Mouse (Mus musculus) hindbrain, embryonic 15.5 days (tissue): Measurements from ENCODE around the gene Shank2. TPM values are rescaled to one million over a fixed set of nuclear protein-coding genes. Genes with fewer than 3 reads are reported as not detected.

Experiments used
- ATAC-seq: fragments of 200-750 bp; cut with Nextera tagmentation; 2 replicates; pipeline ENCODE4 v1.8.0; 2017; ENCODE audit warnings: low read depth, moderate number of reproducible peaks, moderate TSS enrichment; ENCODE audit not compliant: low FRiP score
- H3K27ac ChIP-seq: fragments of 300-500 bp; sonication (generic); replicated peaks from 2 replicates; pipeline ENCODE4 v1.5.1; 2015; ENCODE audit warnings: mild to moderate bottlenecking, inconsistent platforms
- H3K27me3 ChIP-seq: fragments of 300-500 bp; sonication (generic); 2 replicates; pipeline ENCODE4 v1.6.1; 2015; ENCODE audit warnings: control low read depth, inconsistent platforms
- H3K36me3 ChIP-seq: fragments of 300-500 bp; sonication (generic); 2 replicates; pipeline ENCODE4 v1.6.1; 2015; ENCODE audit warnings: control low read depth, inconsistent platforms
- H3K4me1 ChIP-seq: fragments of 300-500 bp; sonication (generic); replicated peaks from 2 replicates; pipeline ENCODE4 v1.6.1; 2015; ENCODE audit warnings: control low read depth, inconsistent platforms
- H3K4me2 ChIP-seq: fragments of 300-500 bp; sonication (generic); 2 replicates; pipeline ENCODE4 v1.6.1; 2015; ENCODE audit warnings: moderate library complexity, mild to moderate bottlenecking, inconsistent platforms
- H3K4me3 ChIP-seq: fragments of 300-500 bp; sonication (generic); 2 replicates; pipeline ENCODE4 v1.5.1; 2015; ENCODE audit warnings: mild to moderate bottlenecking, inconsistent platforms
- H3K9ac ChIP-seq: fragments of 300-500 bp; sonication (generic); 2 replicates; pipeline ENCODE4 v1.6.1; 2015; ENCODE audit warnings: inconsistent platforms
- H3K9me3 ChIP-seq: fragments of 300-500 bp; sonication (generic); 2 replicates; pipeline ENCODE4 v1.6.1; 2016; ENCODE audit warnings: control low read depth, inconsistent platforms
- WGBS: fragments of 180-500 bp; shearing (Covaris S2); methylation state at CpG from one replicate; pipeline ENCODE4 v1.1.7; 2015; 5-methylcytosine and 5-hydroxymethylcytosine counted together
- polyA plus RNA-seq: library from polyadenylated mRNA; unstranded; fragments of >200 nt; fragmentation: Nextera tagmentation; extraction: Ambion mirVana; gene quantifications from 2 replicates; pipeline ENCODE4 v1.2.1, GENCODE M21; 2015

Gene Shank2
- polyA plus RNA-seq, 1 experiment from 2014 or later, result 10.2 TPM

DNA sequence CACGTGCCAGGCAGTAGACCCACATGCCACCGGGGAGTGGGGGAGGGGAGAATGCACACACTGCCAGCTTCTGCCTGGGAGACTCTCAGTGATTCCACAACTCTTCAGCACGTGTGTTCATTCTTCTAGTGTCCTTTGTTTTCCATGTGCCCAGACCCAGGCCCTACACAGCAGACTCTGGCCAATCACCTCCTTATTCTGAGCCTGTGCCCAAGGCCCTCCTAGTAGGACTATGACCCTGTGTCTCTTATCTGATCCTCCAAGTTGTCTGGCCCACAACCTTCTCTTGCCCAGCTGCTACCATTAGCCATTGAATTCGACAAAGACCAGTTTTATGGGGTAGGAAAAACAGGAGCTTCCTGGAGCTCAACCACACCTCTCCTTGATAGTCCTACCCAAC lies 400.8 kb downstream of the Shank2 start:
- H3K9me3 ChIP-seq, result no peaks in the 10 kb centered on the region
- H3K4me3 ChIP-seq, result no peak overlapping the region
- H3K27me3 ChIP-seq, result no peaks in the 10 kb centered on the region
- no peaks in the 10 kb centered on the region for H3K36me3 ChIP-seq
- H3K4me2 ChIP-seq, result no peak overlapping the region
- no peaks in the 10 kb centered on the region for H3K4me1 ChIP-seq
- no peak for ATAC-seq
- H3K9ac ChIP-seq, result no peak overlapping the region
- WGBS, result 79% methylated on average over 4 of the region's 4 CpGs
- H3K27ac ChIP-seq, result no peak overlapping the region

DNA sequence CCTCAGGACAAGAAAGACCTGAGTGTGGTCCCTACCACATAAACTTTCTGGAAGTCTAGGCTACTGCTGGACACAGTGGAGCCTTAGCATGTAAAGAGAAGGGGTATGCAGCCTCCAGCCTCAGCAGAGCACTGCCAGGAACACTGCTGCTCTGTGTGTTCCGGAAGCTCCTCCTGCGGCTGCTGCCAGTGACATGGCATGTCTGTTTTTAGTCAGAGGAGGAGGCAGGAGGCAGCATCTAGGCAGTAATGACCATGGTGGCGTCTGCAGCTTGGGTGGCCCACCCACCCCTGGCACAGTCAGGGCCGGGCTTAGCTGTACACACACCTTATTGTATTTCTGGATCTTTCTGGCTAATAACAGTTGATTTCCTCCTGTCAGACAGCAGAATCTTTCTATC lies 405.9 kb downstream of the Shank2 start:
- Histone ChIP-seq H3K4me1 (peaks cover 14% of the 10 kb centered on the region), H3K4me2 (no peak overlapping the region), H3K4me3 (no peak overlapping the region), H3K9ac (no peak overlapping the region), H3K27me3 (no peaks in the 10 kb centered on the region), H3K27ac (no peak overlapping the region), H3K36me3 (peaks cover 9% of the 10 kb centered on the region; the same call in 1 of the 2 replicates), H3K9me3 (no peaks in the 10 kb centered on the region)
- ATAC-seq, result no peak
- 60% methylated on average over 4 of the region's 4 CpGs for WGBS

GRCm38 (mm10) chr7:144408464-144409000 lies 406.8 kb downstream of the Shank2 start:
- Histone ChIP-seq H3K9ac (no peak overlapping the region), H3K27me3 (no peaks in the 10 kb centered on the region), H3K27ac (no peak overlapping the region), H3K4me3 (no peak overlapping the region), H3K4me2 (no peak overlapping the region), H3K4me1 (peaks cover 17% of the 10 kb centered on the region), H3K9me3 (no peaks in the 10 kb centered on the region), H3K36me3 (peaks cover 9% of the 10 kb centered on the region; the same call in 1 of the 2 replicates)
- 71% methylated on average over 2 of the region's 2 CpGs for WGBS
- ATAC-seq, result no peak

DNA sequence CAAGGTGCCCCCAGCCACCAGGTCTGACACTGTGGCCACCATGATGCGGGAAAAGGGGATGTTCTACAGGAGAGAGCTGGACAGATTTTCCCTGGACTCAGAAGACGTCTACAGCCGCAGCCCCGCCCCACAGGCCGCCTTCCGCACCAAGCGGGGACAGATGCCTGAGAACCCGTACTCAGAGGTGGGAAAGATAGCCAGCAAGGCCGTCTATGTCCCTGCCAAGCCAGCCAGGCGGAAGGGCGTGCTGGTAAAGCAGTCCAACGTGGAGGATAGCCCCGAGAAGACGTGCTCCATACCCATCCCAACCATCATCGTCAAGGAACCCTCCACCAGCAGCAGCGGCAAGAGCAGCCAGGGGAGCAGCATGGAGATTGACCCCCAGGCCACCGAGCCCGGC lies 408.0 kb downstream of the Shank2 start:
- Histone ChIP-seq H3K4me3 (no peak overlapping the region), H3K9ac (no peak overlapping the region), H3K4me2 (no peak overlapping the region), H3K4me1 (peaks cover 17% of the 10 kb centered on the region), H3K27ac (no peak overlapping the region), H3K36me3 (peaks cover 9% of the 10 kb centered on the region; the same call in 1 of the 2 replicates), H3K27me3 (no peaks in the 10 kb centered on the region), H3K9me3 (no peaks in the 10 kb centered on the region)
- 87% methylated on average over 18 of the region's 18 CpGs for WGBS
- no peak for ATAC-seq

DNA sequence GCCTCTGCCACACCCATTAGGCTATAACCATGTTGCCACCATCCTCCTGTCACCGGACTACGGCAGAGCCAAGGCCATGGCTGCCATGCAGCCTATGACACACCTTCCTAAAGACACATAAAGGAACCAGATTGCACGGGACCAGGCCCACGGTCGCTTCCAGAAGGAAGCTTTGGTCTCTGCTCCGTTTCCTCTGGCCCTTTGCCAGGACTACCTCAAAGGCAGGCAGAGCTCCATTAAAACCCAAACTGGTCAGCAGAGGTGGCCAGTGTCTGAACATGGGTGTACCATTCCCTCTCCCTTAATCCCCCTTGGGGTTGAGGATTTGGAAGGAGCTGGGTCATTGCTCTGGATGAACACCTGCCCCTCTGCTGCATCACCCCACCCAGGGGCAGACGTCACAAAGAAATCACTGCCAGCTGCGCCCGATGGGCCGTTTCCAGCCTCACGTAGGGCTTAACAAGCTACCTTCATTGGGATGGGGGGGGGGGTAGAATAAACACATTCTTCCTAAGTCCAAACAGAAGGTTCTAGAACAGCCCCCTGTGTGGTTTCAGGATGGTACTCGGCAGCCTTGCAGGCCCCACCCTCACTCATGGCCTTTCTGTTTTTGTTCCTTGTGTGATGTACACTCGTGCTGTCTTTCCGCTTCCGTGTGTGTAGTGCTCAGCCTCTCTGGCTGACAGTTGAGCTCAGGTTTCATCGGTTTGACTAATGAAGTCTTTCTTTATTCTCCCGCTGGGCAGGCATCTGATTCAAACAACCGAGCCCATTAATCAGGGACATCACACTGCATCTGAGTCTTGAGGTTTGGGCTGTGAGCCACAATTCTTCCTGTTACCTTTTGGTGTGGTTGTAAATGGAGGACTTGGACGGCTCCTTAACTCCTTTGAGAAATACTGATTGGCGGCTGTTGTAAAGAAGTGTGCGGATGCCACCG lies 410.5 kb downstream of the Shank2 start:
- no peaks in the 10 kb centered on the region for H3K9me3 ChIP-seq
- H3K27me3 ChIP-seq, result no peaks in the 10 kb centered on the region
- no peak overlapping the region for H3K4me2 ChIP-seq
- peaks cover 24% of the 10 kb centered on the region for H3K4me1 ChIP-seq
- H3K9ac ChIP-seq, result no peak overlapping the region
- H3K27ac ChIP-seq, result peak overlapping the region; percentile 70
- H3K4me3 ChIP-seq, result no peak overlapping the region
- WGBS, result 46% methylated on average over 22 of the region's 22 CpGs
- ATAC-seq, result peak; percentile 37
- peaks cover 9% of the 10 kb centered on the region; the same call in 1 of the 2 replicates for H3K36me3 ChIP-seq

DNA sequence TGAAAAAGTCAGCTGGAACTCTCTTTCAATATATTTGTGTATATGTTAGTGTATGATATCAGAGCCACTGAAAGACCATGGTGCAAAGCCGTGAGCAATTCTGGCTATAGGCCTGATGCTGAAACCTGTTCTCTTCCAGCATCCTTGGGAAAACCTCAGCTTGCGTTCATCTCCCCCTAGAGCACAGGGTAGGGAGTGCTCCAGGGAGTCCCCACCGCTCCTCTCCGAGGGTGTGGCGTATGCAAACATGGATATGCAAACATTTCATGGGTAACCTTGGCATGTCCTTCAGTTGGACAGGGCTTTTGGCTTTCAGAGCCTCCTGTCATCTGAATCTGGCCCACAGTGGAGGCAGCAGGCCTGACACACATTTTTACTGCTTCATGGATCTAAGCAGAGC lies 412.9 kb downstream of the Shank2 start:
- no peak for ATAC-seq
- Histone ChIP-seq H3K4me1 (peaks cover 37% of the 10 kb centered on the region), H3K4me3 (no peak overlapping the region), H3K9ac (no peak overlapping the region), H3K36me3 (peaks cover 9% of the 10 kb centered on the region; the same call in 1 of the 2 replicates), H3K27ac (no peak overlapping the region), H3K27me3 (no peaks in the 10 kb centered on the region), H3K4me2 (no peak overlapping the region), H3K9me3 (no peaks in the 10 kb centered on the region)
- WGBS, result 88% methylated on average over 5 of the region's 5 CpGs

GRCm38 (mm10) chr7:144415795-144416194 lies 414.1 kb downstream of the Shank2 start:
- Histone ChIP-seq H3K27ac (no peak overlapping the region), H3K4me2 (no peak overlapping the region), H3K4me3 (no peak overlapping the region), H3K9ac (no peak overlapping the region), H3K4me1 (peaks cover 45% of the 10 kb centered on the region), H3K27me3 (no peaks in the 10 kb centered on the region), H3K9me3 (no peaks in the 10 kb centered on the region), H3K36me3 (peaks cover 7% of the 10 kb centered on the region; the same call in 1 of the 2 replicates)
- ATAC-seq, result no peak
- WGBS, result 81% methylated on average over 4 of the region's 4 CpGs

DNA sequence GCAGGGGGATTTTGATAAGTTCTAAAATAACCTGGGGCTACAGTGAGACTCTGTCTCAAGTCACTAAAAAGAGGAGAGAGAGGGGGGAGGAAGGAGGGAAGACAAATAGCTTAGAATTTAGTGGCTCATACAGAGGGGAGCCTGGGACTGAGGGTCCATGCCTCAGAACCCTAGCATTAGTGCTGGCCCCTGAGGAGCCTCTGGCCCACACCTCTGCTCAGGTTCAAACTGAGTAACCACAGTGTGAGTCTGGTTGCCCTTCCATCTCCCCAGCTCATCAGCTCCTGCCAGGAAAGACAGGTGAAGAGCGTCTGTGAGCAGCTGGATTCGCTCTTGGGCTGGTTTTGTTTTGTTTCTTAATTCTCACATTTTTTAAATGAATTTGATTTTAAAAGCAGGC lies 415.5 kb downstream of the Shank2 start:
- no peak for ATAC-seq
- no peaks in the 10 kb centered on the region for H3K27me3 ChIP-seq
- 31% methylated on average over 2 of the region's 2 CpGs for WGBS
- no peak overlapping the region for H3K9ac ChIP-seq
- peaks cover 38% of the 10 kb centered on the region for H3K4me1 ChIP-seq
- H3K9me3 ChIP-seq, result no peaks in the 10 kb centered on the region
- no peak overlapping the region for H3K4me3 ChIP-seq
- H3K27ac ChIP-seq, result peak overlapping the region; percentile 78
- peak overlapping the region; percentile 31 for H3K4me2 ChIP-seq
- H3K36me3 ChIP-seq, result no peaks in the 10 kb centered on the region

DNA sequence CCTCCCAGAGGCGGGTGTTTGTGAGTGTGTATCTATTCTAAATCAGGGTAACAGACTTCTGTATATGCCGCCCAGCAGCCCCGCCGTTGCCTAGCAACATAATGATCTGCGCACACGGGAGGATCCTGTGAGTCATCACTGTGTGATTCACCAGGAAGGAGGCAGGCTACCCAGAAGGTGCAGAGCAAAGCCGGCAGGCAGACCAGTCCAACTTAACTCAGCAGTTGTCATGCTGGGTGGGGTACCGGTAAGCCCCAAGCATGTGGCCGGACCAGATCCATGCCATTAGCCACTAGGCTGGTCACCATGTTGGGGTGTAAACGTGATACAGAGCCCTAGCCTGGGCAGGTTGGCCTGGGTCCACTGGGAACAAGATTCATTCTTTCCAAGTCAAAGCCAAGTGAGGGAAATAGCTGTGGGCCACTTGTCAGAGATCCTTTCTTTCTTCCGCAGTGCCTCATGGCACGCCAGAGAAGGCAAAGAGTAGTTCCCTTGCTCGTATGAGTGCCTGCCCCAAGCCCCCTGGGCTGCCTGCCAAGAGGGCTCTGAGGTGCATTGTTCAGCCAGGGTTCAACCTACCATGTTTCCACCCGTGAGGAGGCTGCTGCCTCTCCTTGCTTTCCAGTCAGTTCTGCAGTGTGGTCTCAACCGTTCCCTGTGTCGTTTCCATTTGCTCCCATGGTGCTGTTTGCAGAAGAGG lies 416.1 kb downstream of the Shank2 start:
- Histone ChIP-seq H3K4me1 (peaks cover 32% of the 10 kb centered on the region), H3K9me3 (no peaks in the 10 kb centered on the region), H3K27ac (peak overlapping the region; percentile 78), H3K36me3 (no peaks in the 10 kb centered on the region), H3K4me3 (no peak overlapping the region), H3K27me3 (no peaks in the 10 kb centered on the region), H3K4me2 (peak overlapping the region; percentile 31), H3K9ac (no peak overlapping the region)
- peak; percentile 79 for ATAC-seq
- WGBS, result 18% methylated on average over 16 of the region's 16 CpGs

GRCm38 (mm10) chr7:144420552-144420951 lies 418.8 kb downstream of the Shank2 start:
- Histone ChIP-seq H3K4me3 (no peak overlapping the region), H3K4me1 (peaks cover 36% of the 10 kb centered on the region), H3K4me2 (no peak overlapping the region), H3K9me3 (no peaks in the 10 kb centered on the region), H3K27ac (no peak overlapping the region), H3K9ac (no peak overlapping the region), H3K36me3 (no peaks in the 10 kb centered on the region), H3K27me3 (no peaks in the 10 kb centered on the region)
- WGBS, result 28% methylated on average over 16 of the region's 16 CpGs
- ATAC-seq, result no peak

GRCm38 (mm10) chr7:144421478-144421877 lies 419.8 kb downstream of the Shank2 start:
- H3K9me3 ChIP-seq, result no peaks in the 10 kb centered on the region
- H3K4me3 ChIP-seq, result no peak overlapping the region
- 52% methylated on average over 6 of the region's 6 CpGs for WGBS
- no peak overlapping the region for H3K9ac ChIP-seq
- no peak overlapping the region for H3K27ac ChIP-seq
- no peaks in the 10 kb centered on the region for H3K27me3 ChIP-seq
- ATAC-seq, result peak; percentile 23; the same call in 1 of the 2 replicates
- H3K4me2 ChIP-seq, result no peak overlapping the region
- no peaks in the 10 kb centered on the region for H3K36me3 ChIP-seq
- H3K4me1 ChIP-seq, result peaks cover 39% of the 10 kb centered on the region

DNA sequence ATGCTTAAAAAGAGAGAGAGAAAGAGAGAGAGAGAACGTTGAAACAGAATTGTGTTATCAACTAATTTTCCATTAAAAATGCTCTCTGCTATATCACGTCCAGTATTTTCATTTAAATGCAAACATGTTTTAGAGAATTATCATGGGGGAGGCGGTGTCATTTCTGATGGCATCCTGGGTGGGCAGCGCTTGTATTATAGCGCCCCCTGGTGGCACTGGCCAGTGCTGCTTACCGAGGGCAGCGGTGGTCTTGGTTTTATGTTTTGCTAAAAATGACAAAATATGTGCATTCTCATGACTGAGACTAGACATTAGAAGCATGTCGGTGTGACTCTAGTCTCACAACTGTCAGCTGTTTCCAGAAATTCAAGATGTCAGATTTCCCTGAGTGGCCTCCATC lies 424.2 kb downstream of the Shank2 start:
- no peaks in the 10 kb centered on the region for H3K27me3 ChIP-seq
- H3K36me3 ChIP-seq, result no peaks in the 10 kb centered on the region
- no peak; the same call in 1 of the 2 replicates for ATAC-seq
- no peak overlapping the region for H3K4me3 ChIP-seq
- H3K4me2 ChIP-seq, result no peak overlapping the region
- no peaks in the 10 kb centered on the region for H3K9me3 ChIP-seq
- WGBS, result 8% methylated on average over 8 of the region's 8 CpGs
- peaks cover 9% of the 10 kb centered on the region for H3K4me1 ChIP-seq
- H3K27ac ChIP-seq, result 0 out of 2 replicates have a peak overlapping the region, but pooled peaks have one; percentile 42
- no peak overlapping the region for H3K9ac ChIP-seq
